Mouse (Mus musculus): ENCODE data around the gene Ckap4. TPM values are rescaled to one million over a fixed set of nuclear protein-coding genes. Genes with fewer than 3 reads are reported as not detected.

Gene Ckap4
- polyA plus RNA-seq, 1 experiment: 19.2 TPM

DNA sequence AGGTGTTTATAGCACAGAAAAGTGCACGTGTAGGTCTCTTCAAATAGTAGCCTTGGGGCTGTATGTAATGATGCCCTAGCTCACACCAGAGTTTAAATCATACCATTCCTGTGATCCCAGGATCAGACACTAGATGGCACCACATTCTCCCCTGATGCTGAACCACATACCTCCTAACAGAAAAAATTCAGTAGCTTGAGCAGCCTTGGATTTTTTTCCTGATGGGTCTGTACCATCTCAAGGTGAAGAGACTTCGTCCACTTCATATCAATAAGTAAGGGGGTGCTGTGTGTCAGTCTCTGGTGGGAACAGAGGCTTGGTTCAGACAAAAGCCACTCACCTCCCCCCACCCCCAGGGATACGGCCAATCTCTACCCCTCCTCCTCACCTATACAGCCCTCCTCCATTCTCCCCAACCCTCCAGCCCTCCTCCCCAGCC, 18.3 kb downstream of the Ckap4 start:
- peaks cover 11% of the 10 kb centered on the region for H3K4me1 ChIP-seq (ENCODE audit: control insufficient read depth, insufficient read depth, low read length)
- H3K4me3 ChIP-seq (ENCODE audit: insufficient read depth, low read length): no peak overlapping the region
- no peak overlapping the region for H3K27ac ChIP-seq (ENCODE audit: insufficient read depth, low read depth, low read length)
- no peak for TF ChIP-seq CTCF (IDR thresholded peaks at IDR 0.05; ENCODE audit: low read depth, low read length)
- no peak for TF ChIP-seq POLR2A (IDR thresholded peaks at IDR 0.05; ENCODE audit: borderline replicate concordance, low read depth, low read length)

DNA sequence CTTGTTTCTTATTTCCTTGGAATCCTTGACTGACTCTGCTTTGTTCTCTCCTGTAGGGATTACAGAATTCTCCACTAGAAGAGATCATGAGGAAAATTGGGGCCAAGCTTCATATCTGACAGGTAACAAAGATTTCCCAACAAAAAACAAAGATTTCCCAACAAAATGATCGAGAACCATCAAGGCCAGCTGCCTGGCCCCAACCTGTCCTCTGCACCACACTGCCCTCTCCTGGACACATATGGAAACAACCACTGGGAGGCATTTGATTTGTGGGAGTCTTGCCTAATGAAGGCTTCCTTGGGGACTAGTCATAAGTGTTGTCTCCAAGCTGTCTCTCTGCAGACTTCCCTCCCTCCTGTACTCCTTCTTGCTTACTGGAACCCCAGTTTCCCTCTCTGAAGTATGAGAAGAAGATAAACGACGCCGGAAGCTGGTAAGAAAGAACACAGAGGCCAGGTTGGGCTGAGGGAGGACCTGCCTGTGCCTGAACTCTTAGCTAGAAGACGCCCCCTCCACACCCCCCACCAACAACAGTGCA, 19.8 kb downstream of the Ckap4 start:
- Histone ChIP-seq H3K4me1 (ENCODE audit: control insufficient read depth, insufficient read depth, low read length) (peaks cover 11% of the 10 kb centered on the region), H3K4me3 (ENCODE audit: insufficient read depth, low read length) (no peak overlapping the region), H3K27ac (ENCODE audit: insufficient read depth, low read depth, low read length) (no peak overlapping the region)
- peak; percentile 76 for TF ChIP-seq CTCF (IDR thresholded peaks at IDR 0.05; ENCODE audit: low read depth, low read length)
- no peak for TF ChIP-seq POLR2A (IDR thresholded peaks at IDR 0.05; ENCODE audit: borderline replicate concordance, low read depth, low read length)

DNA sequence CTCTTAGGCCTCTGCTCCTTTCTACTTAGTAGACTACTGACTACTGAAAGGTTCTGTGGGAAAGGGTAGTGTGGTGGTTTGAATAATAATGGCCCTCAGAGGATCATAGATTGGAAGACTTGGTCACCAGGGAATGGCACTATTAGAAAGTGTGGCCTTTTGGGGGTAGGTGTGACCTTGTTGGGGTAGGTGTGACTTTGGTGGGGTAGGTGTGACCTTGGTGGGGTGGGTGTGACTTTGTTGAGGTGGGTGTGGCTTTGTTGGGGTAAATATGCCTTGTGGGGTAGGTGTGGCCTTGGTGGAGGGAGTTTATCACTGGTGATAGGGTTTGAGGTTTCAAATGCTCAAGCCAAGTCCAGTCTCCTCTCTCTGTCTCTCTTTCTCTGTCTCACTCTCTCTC, 21.1 kb downstream of the Ckap4 start:
- Histone ChIP-seq H3K27ac (ENCODE audit: insufficient read depth, low read depth, low read length) (no peak overlapping the region), H3K4me1 (ENCODE audit: control insufficient read depth, insufficient read depth, low read length) (peaks cover 14% of the 10 kb centered on the region), H3K4me3 (ENCODE audit: insufficient read depth, low read length) (no peak overlapping the region)
- no peak for TF ChIP-seq POLR2A (IDR thresholded peaks at IDR 0.05; ENCODE audit: borderline replicate concordance, low read depth, low read length)
- TF ChIP-seq CTCF (IDR thresholded peaks at IDR 0.05; ENCODE audit: low read depth, low read length): no peak

DNA sequence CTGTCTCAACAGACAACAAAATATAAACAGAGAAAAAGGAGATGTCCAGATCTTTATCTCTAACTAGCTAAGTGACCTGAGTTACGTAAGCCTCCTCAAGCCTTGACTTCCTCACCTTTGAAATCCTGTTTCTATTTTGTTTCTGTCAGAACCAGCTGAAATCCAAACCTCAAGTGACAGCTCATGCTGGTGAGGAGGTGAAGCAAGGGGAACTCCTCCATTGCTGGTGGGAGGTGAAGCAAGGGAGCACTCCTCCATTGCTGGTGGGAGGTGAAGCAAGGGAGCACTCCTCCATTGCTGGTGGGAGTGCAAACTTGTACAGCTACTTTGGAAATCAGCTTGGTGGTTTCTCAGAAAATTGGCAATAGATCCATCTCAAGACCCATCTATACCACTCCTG, 25.3 kb downstream of the Ckap4 start:
- H3K4me3 ChIP-seq (ENCODE audit: insufficient read depth, low read length): no peak overlapping the region
- no peak overlapping the region for H3K27ac ChIP-seq (ENCODE audit: insufficient read depth, low read depth, low read length)
- H3K4me1 ChIP-seq (ENCODE audit: control insufficient read depth, insufficient read depth, low read length): peaks cover 4% of the 10 kb centered on the region
- no peak for TF ChIP-seq CTCF (IDR thresholded peaks at IDR 0.05; ENCODE audit: low read depth, low read length)
- TF ChIP-seq POLR2A (IDR thresholded peaks at IDR 0.05; ENCODE audit: borderline replicate concordance, low read depth, low read length): no peak

DNA sequence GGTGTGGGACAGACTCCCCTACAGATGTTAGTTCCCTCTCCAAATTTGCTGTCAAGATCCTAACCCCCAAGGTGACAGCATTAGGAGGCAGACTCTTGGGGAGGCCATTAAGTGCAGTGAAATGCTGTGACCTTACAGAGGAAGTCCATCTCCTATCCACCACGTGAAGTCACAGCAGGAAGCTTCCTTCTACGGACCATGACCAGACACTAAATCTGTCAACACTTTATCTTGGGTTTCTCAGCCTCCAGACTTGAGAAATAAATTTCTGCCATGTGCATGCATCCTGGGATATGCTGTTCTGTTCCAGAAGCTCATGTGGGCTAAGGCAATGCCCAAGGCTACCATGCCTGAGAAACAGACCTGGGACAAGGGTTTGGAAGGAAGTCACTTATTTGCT, 35.0 kb downstream of the Ckap4 start:
- H3K4me1 ChIP-seq (ENCODE audit: control insufficient read depth, insufficient read depth, low read length): peaks cover 9% of the 10 kb centered on the region
- no peak overlapping the region for H3K27ac ChIP-seq (ENCODE audit: insufficient read depth, low read depth, low read length)
- H3K4me3 ChIP-seq (ENCODE audit: insufficient read depth, low read length): no peak overlapping the region
- TF ChIP-seq CTCF (IDR thresholded peaks at IDR 0.05; ENCODE audit: low read depth, low read length): no peak
- no peak for TF ChIP-seq POLR2A (IDR thresholded peaks at IDR 0.05; ENCODE audit: borderline replicate concordance, low read depth, low read length)

DNA sequence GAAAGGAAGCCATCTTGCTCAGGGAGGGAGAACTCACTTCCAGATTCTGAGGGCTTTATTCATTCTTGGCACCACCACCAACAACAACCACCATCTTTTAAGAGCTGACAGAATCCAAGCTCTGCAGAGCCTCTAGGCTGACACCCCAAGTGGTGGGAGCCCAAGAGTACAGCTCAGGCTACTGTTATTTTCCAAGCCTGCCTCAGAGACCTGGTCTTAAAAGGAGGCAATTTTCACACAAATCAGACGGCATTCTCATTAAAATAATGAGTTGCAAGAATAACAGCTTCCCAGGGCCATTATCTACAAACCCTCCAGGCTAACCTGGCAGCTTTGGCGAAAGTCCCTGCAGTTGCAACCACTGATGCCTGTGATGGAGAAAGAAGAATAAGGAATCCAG, 37.1 kb downstream of the Ckap4 start:
- peaks cover 9% of the 10 kb centered on the region for H3K4me1 ChIP-seq (ENCODE audit: control insufficient read depth, insufficient read depth, low read length)
- no peak for TF ChIP-seq POLR2A (IDR thresholded peaks at IDR 0.05; ENCODE audit: borderline replicate concordance, low read depth, low read length)
- no peak for TF ChIP-seq CTCF (IDR thresholded peaks at IDR 0.05; ENCODE audit: low read depth, low read length)
- no peak overlapping the region for H3K4me3 ChIP-seq (ENCODE audit: insufficient read depth, low read length)
- no peak overlapping the region for H3K27ac ChIP-seq (ENCODE audit: insufficient read depth, low read depth, low read length)

DNA sequence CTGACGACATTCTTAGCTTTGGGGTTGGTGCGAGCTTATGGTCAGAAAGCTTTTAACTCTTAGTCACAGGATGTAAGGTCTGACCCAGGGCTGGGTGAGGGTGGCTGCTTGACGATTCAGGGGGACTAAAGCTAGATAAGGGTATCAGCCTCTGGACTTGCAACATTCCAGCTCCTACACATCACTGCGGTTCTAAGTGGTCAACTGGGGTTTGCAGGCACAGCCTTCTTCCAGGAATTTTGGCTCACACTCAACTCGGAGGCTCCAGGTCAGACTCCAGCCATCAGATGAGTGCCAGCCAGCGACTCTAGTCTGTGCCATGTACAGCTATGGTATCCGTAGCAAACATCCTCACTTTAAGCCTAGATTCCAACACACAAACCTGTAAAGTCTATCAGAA, 39.4 kb downstream of the Ckap4 start:
- no peak overlapping the region for H3K4me3 ChIP-seq (ENCODE audit: insufficient read depth, low read length)
- no peak overlapping the region for H3K27ac ChIP-seq (ENCODE audit: insufficient read depth, low read depth, low read length)
- H3K4me1 ChIP-seq (ENCODE audit: control insufficient read depth, insufficient read depth, low read length): peaks cover 21% of the 10 kb centered on the region
- TF ChIP-seq CTCF (IDR thresholded peaks at IDR 0.05; ENCODE audit: low read depth, low read length) (no peak), POLR2A (IDR thresholded peaks at IDR 0.05; ENCODE audit: borderline replicate concordance, low read depth, low read length) (no peak)

DNA sequence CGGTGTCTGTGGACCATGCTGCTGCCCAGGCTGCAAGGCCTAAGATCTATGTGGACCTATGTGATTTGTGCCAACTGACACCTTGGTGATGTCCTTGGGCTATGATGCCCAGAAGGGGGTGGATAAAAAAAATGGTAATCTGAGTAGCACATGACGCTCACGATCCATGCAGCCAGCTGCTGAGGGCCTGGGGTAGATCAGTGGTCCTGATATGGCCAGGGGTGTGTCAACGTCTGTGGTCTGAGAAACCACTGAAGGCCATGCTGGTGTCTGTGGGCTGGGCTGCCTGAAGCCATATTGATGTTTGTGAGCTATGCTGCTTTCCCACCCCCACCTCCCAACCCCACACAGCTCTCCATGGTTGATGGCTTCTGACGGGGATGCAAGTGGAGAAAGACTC, 43.7 kb downstream of the Ckap4 start:
- H3K4me3 ChIP-seq (ENCODE audit: insufficient read depth, low read length): no peak overlapping the region
- no peak for TF ChIP-seq CTCF (IDR thresholded peaks at IDR 0.05; ENCODE audit: low read depth, low read length)
- TF ChIP-seq POLR2A (IDR thresholded peaks at IDR 0.05; ENCODE audit: borderline replicate concordance, low read depth, low read length): no peak
- H3K27ac ChIP-seq (ENCODE audit: insufficient read depth, low read depth, low read length): no peak overlapping the region
- H3K4me1 ChIP-seq (ENCODE audit: control insufficient read depth, insufficient read depth, low read length): peaks cover 12% of the 10 kb centered on the region

DNA sequence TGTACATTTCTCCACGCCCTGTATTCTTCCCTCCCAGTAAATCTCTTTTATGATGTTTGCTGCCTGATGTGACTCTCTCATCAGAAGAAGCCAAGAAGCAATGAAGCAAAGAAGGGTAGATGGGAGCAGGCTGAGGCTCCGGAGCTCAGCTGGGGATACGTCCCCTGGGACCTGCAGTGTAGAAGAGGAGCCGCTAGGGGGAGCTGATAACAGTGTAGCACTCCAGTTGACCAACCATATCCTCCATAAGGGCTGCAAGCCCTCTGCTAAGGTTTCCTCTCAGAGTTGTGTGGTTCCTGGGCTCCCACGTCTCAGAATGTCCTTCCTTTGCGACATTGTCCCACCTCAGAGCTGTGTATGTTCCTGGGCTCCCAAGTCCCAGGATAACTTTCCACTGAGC, 45.5 kb downstream of the Ckap4 start:
- Histone ChIP-seq H3K27ac (ENCODE audit: insufficient read depth, low read depth, low read length) (no peak overlapping the region), H3K4me3 (ENCODE audit: insufficient read depth, low read length) (no peak overlapping the region), H3K4me1 (ENCODE audit: control insufficient read depth, insufficient read depth, low read length) (peaks cover 25% of the 10 kb centered on the region)
- TF ChIP-seq CTCF (IDR thresholded peaks at IDR 0.05; ENCODE audit: low read depth, low read length): peak; percentile 70
- no peak for TF ChIP-seq POLR2A (IDR thresholded peaks at IDR 0.05; ENCODE audit: borderline replicate concordance, low read depth, low read length)

DNA sequence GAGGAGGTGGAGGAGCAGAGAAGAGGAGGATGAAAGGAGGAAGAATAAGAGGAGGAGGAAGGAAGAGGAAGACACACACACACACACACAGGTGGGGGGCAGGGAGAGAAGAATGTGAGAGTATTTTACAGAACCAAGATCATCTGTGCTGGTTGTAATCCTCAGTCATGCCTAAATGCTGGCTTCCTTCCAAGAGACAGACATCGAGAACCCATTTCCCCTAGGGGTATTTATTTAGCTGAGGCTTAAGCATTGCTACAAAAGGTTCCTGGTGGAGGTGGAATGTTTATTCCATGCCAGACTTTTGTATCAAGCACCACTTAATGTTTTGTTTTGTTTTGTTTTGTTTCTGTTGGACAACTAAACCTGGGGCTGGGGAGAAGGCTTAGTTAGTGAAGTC, 49.2 kb downstream of the Ckap4 start:
- TF ChIP-seq POLR2A (IDR thresholded peaks at IDR 0.05; ENCODE audit: borderline replicate concordance, low read depth, low read length) (no peak), CTCF (IDR thresholded peaks at IDR 0.05; ENCODE audit: low read depth, low read length) (no peak)

DNA sequence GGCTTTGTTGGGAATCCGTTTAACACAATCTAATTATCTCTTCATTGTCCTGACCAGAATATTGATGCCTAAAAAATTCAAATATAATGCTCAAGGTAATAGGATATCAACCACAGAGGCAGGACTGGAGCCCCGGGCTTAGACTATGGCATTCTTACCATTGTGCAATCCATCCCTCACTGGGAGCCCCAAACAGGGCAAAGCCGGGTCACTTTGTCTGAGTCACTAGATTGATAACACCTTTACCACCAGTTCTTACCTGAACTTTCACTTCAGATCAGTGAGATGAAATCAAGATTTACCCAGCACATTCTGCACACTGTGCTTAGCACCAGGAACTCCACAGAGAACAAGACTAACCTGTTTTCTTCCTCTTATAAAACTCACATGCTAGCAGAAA, 50.3 kb downstream of the Ckap4 start:
- Histone ChIP-seq H3K27ac (ENCODE audit: insufficient read depth, low read depth, low read length) (no peak overlapping the region), H3K4me1 (ENCODE audit: control insufficient read depth, insufficient read depth, low read length) (peaks cover 40% of the 10 kb centered on the region), H3K4me3 (ENCODE audit: insufficient read depth, low read length) (no peak overlapping the region)
- TF ChIP-seq CTCF (IDR thresholded peaks at IDR 0.05; ENCODE audit: low read depth, low read length) (no peak), POLR2A (IDR thresholded peaks at IDR 0.05; ENCODE audit: borderline replicate concordance, low read depth, low read length) (no peak)

More for the DNA sequence above, 49.2 kb downstream of the Ckap4 start:
- no peak overlapping the region for H3K4me3 ChIP-seq (ENCODE audit: insufficient read depth, low read length)
- no peak overlapping the region for H3K27ac ChIP-seq (ENCODE audit: insufficient read depth, low read depth, low read length)
- H3K4me1 ChIP-seq (ENCODE audit: control insufficient read depth, insufficient read depth, low read length): peaks cover 40% of the 10 kb centered on the region
